ENCODE assay signal across 1 mouse cellular context in the genomic region with DNA sequence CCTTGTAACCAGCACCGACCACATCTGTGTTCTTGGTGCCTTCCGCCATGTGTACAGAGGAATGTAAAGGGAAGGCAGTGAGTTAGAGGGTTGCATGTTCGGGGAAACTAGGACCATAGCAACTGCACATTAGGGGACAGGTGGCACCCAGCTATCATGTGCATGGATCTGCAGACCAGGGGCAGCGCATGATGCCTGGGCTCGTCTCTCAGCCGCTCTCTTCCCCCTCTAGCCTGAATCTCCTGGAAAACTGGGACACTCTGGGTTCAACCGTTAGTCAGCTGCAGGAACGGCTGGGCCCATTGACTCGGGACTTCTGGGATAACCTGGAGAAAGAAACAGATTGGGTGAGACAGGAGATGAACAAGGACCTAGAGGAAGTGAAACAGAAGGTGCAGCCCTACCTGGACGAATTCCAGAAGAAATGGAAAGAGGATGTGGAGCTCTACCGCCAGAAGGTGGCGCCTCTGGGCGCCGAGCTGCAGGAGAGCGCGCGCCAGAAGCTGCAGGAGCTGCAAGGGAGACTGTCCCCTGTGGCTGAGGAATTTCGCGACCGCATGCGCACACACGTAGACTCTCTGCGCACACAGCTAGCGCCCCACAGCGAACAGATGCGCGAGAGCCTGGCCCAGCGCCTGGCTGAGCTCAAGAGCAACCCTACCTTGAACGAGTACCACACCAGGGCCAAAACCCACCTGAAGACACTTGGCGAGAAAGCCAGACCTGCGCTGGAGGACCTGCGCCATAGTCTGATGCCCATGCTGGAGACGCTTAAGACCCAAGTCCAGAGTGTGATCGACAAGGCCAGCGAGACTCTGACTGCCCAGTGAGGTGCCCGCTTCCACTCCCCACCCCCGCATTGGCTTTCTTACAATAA.
TF ChIP-seq lines count a peak whose summit lies in the region.

No protein-coding gene starts in this region.

TF ChIP-seq in CH12.LX, 34 proteins besides CTCF, POLR2A, EP300 and RAD21:
- TF ChIP-seq SMC3 (IDR thresholded peaks at IDR 0.05; ENCODE audit: low read depth, low read length) (peak; percentile 78), ETS1 (conservative IDR thresholded peaks at IDR 0.05; ENCODE audit: low read depth, low read length) (no peak), NRF1 (IDR thresholded peaks at IDR 0.05; ENCODE audit: low read depth, low read length) (peak; percentile 77), IRF4 (IDR thresholded peaks at IDR 0.05; ENCODE audit: low read depth, low read length) (peak; percentile 64; the same call in 1 of the 2 replicates), SIN3A (IDR thresholded peaks at IDR 0.05; ENCODE audit: low read length) (no peak), CHD1 (IDR thresholded peaks at IDR 0.05; ENCODE audit: low read depth, low read length) (no peak)
